Mouse (Mus musculus): ENCODE measurements at regions not wholly inside any gene's neighbourhood (a gene's known extent, or its start where the extent isn't known, plus 50 kb on each side); places are given as distances from the start of the nearest gene placed in this dataset.

DNA sequence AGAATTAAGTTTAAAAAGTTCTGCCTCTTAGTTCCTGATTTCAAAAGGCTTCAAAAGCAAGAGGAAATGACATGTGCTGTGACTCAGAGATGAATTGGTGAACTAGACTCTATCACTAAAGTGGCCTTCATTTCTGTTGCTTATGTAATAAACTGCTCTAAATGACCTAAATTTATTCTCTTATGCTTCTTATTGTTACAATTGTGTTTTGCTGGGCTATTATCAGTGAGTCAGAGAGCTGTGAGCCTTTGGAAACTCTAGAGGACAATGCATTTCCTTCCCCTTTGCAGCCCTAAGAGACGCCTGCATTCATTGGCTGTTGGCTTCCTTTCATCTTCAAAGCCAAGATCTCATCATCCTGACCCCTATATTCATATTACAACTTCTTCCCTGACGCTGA lies 501.5 kb upstream of the Cited2 start:
- TF ChIP-seq CTCF (IDR thresholded peaks at IDR 0.05; ENCODE audit: low read depth) (no peak), EP300 (IDR thresholded peaks at IDR 0.05; ENCODE audit: low read depth) (no peak)

Data from liver, embryonic 14.5 days (tissue).